Mouse (Mus musculus) CD4-positive, CD25-positive, alpha-beta regulatory T cell, adult 2 months (primary cell): ENCODE data around the gene Cideb.
A peak's percentile ranks its signal among the peaks of the same experiment; 100 is the strongest.

Experiments
- DNase-seq: peaks from one replicate; pipeline ENCODE4 v3.0.0-alpha.2; 2012; ENCODE audit warnings: low read depth, low spot score

Gene Cideb

GRCm38 (mm10) chr14:55723433-55723832 is 34.8 kb downstream of the Cideb start:
- DNase-seq = no peak

DNA sequence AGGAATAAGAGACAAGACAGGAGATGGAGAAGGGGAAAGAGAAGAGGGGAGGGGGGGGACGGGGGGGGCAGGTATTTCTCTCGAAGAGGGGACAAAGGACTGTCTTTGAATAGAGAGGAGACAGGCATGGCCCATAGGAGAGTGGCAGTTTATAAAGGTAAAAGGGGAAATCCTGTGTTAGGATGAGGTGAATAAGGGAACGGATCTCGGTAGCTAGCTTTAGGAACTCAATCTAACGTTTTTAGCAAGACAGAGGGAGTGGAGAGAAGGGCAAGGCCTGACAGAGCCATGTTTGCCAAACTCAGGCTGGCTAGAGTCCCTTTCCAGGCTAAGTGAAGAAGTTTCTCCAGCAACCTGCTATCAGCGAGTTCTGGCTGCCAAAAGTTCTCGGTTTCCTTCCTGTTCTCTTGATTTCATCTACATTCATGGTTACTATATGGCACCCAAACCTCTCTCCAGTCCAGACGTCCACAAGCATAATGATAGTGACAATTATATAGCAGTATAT is 35.8 kb downstream of the Cideb start:
- no peak for DNase-seq

DNA sequence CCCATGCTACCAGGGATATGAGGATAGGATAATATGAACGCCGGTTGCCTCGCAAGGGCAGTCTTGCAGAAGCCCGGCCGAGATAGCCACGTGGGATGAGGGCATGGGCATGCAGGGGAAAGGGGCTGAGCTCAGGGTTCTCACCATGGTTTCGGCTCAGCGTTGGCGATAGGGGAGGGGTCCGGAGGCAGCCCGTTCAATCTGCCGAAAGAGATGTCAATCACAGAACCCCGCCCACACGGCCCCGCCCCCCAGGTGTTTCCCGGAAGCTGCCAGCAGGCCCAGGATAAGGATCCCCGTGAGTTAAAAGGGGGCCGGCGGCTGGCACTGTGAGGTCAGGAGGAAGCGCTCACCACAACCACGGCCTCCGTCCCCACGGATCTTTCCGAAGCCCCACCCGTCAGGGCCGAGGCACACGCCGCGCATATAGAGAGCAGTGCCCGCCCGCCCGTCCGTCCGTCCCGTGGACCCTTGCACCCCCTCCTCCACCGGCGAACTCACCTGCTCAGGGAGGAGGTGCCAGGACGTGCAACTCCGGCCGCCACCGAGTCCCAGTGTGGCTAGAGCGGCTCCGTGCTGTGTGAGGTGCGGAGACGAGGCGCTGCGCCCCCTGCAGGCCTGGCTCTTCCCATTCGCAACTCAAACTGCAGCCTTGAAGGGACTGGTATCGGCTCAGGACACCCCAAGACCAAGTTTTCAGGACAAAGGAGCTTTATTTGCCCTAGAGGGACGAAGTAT is 36.4 kb downstream of the Cideb start, which contains the start of gene Rabggta:
Gene Rabggta (minus strand): TSS at position 564 of the 738 bp plus-strand sequence.
- peak; percentile 99 for DNase-seq

- DNase-seq = no peak
Observed at GRCm38 (mm10) chr14:55721076-55721475, 37.2 kb downstream of the Cideb start.

DNA sequence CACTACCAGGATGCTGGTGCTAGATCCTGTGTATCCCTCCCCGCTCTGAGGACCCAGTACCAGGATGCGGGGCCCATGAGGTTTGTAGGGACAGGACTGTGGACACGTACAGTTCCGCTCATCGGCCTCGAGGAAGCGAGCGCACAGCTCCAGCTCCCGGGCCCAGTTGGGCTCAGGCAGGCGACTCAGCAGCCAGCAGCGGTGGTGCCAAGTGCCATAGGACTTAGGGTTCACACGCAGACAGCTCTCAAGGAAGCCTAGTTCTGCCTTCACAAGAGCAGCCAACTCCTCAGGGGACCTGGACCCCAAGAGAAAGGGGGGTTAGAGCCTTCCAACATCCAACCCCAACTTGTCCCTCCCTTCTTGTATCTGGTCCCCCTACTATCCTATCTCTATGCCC is 37.6 kb downstream of the Cideb start:
- no peak for DNase-seq

- DNase-seq = no peak
Observed at GRCm38 (mm10) chr14:55719737-55720136, 38.5 kb downstream of the Cideb start.

DNA sequence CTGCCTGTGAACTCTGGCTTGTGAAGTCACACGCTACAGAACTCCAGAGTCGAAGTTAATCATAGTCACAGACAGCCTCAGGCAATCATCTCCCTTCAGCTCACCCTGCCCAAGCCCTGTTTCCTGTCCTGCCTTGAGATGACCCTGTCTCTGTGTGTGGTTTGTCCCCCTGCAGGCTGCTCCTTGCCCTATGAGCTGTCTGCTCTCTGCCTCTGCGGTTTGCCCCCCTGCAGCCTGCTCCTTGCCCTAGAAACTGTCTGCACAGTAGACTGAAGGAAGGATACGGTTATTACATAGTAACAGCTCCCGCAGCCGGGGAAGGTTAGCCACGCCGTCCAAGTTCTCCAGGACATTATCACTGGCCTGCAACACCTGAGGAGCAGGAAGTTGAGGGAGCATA is 41.4 kb downstream of the Cideb start:
- DNase-seq = no peak

- no peak for DNase-seq
Observed at GRCm38 (mm10) chr14:55716271-55716670, 42.0 kb downstream of the Cideb start.

DNA sequence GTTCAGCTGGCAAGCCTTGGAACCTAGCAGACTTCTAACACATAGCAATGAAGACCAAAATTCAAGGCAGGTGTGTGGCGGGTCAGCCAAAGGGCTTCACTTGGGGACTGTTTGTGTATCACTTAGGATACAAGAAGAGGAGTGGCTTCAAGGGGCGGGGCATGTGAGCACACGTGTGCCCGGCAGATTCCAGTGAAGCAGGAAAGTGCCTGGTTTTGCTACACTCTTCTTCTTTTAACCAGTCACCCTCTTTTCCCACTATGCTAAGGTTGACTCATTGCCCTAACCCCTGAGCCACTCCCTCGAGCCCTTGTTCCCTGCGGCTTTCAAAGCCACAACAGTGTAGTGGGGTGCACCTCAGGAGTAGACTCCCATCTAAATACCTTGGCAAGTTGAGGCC is 43.4 kb downstream of the Cideb start:
- peak; percentile 13 for DNase-seq

DNA sequence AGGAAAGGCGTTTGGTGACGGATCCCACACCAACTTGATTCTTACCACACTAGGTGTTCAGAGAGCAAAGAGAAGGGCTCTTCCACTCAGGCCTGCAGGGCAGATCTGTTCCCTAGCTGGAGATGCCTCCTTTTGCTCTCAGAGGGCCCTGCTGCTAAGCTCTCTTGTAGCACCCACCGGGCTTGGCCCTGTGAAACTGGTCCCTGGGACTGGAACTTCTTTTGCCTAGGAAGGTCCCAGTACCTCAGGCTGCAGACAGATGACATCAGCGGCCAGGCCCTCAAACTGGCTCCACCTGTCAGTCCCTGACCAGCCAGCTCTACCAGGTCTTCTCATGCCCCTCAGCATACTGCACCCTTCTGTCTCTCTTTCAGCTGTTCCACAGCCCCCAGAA is 44.5 kb downstream of the Cideb start, which contains the start of gene Tgm1:
Gene Tgm1 (minus strand): TSS at position 198 of the 394 bp plus-strand sequence.
- no peak for DNase-seq

- DNase-seq = no peak
Observed at GRCm38 (mm10) chr14:55713007-55713728, 45.1 kb downstream of the Cideb start.

- DNase-seq = no peak
Observed at GRCm38 (mm10) chr14:55711786-55712185, 46.5 kb downstream of the Cideb start.

- no peak for DNase-seq
Observed at GRCm38 (mm10) chr14:55709509-55709908, 48.7 kb downstream of the Cideb start.

DNA sequence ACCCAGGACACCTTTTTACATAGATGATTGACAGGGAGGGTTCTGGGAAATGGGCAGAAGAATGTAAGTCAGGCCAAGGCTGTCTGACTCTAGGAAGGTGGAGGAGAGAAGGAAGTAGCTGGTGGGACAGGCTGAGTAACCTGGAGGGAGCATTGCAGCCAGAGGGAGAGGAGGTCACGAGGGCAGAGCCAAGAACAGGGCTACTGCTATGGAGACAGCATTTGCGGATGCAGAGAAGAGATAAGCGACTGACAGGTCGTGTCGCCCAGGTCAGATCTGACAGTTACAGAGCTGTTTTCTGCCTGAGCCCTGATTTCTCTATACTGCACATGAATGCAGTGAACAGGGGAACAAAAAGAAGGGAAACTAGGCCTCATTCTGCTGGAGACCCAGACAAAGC is 50.9 kb downstream of the Cideb start:
- no peak for DNase-seq

GRCm38 (mm10) chr14:55706051-55706600 is 52.1 kb downstream of the Cideb start:
- no peak for DNase-seq
